Mouse (Mus musculus) megakaryocyte, adult 5-6 weeks (primary cell): ENCODE measurements around the gene Prpf18. TPM values are rescaled to one million over a fixed set of nuclear protein-coding genes. Genes with fewer than 3 reads are reported as not detected.
A peak's percentile ranks its signal among the peaks of the same experiment; 100 is the strongest.
"Not testable (repeated sequence)": the region's sequence is repeated elsewhere in the genome, so short reads cannot be mapped to it uniquely, and the experiment has no call there.

Source experiments
- ATAC-seq: 2 replicates; pipeline ENCODE4 v1.8.0; 2016; ENCODE audit warnings: mild to moderate bottlenecking, inconsistent platforms; ENCODE audit not compliant: poor library complexity, severe bottlenecking
- total RNA-seq, 2 experiments: library from RNA; stranded (forward) in 1 of 2; stranded (reverse) in 1 of 2; fragments of 153-499, 151-499 nt in 1 of 2; fragments of 221-1000, 200-1000 nt in 1 of 2; gene quantifications; 2 replicates each; pipeline versions ENCODE4 v1.2.3 to v1.2.4; 2015 to 2017

The Prpf18 gene
- total RNA-seq, 2 experiments from 2014 or later = 30.2 to 88.7 TPM

DNA sequence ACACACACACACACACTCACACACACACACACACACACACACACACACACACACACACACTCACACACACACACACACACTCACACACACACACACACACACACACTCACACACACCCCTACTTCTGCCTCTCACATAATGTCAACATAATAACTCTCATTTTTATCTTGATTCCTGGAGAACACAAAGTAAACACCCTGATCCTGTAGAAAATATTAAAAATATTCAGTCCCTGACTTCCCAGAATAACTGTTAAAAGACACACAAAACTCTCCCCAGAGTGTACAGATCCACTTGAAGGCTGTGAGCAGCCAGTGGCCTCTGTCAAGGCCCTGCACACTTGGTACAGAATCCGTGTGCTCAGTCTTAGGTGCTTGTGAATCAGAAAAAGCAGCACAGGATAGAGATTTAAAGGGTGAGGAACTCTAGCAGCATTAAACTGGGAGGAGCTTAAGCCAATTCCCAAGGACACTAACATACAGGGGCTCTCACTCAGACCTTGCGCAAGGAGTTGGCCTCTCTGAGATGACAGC is 36.8 kb downstream of the Prpf18 start:
- no peak for ATAC-seq

DNA sequence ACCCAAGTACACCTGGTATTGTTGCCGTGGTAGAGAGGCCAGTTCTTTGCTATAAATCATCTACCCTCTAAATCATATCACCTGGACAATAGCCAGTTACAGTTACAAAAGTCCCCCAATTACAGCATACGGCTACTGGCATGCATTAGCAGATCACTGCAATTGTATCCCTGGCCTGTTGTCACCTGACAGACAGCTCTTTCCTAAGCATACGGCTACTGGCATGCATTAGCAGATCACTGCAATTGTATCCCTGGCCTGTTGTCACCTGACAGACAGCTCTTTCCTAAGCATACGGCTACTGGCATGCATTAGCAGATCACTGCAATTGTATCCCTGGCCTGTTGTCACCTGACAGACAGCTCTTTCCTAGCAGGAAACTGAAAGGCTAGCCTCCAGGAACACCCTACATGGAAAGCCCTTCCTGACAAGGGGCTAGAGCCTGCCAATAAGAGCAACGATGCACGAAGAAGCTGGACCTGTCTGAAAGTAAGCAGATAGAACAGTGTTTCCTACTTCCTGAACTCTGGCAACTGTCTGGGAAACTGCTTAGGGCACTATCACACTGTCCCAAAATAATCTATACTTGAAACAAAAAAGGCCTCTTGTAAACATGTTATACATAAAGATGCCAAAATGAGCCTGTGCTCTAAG is 37.5 kb downstream of the Prpf18 start:
- ATAC-seq = not testable (repeated sequence)

DNA sequence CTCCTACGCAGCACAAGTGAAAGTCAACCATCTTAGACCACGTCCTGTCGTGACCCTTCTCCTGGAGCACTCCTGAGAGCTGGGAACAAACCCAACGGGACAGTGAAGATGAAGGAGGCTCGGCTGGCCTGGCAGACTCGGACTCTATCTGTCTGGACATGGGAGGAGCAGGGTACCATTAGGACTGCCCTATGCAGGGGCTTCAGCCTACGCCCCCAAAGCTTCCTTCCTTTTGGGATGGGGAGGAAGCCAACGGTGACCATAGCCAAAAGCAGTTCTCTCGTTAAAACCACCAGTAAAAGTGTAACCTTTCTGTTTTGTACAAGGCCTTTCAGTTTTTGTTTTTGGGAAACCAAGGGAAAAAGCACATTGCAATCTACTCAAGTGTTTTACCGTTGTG is 40.2 kb downstream of the Prpf18 start:
- ATAC-seq = no peak

DNA sequence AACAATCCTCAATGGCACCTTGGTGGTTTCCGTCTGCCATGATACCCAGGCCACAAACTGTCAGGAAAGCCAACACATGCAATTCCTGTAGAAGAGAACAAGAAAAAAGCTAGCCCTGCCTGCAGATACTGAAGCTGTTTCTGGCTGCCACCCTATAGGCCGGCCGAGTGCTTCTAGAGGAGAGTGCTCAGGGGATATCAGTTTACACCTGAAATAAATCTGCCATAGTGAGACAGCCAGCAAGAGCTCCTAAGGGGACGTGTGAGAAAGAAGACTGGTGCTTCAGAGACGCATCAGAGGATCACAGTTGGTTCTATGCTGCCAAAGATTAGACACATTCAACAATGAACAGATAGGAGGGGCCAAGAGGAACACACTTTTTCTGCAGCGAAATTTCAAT is 40.6 kb downstream of the Prpf18 start:
- no peak for ATAC-seq

DNA sequence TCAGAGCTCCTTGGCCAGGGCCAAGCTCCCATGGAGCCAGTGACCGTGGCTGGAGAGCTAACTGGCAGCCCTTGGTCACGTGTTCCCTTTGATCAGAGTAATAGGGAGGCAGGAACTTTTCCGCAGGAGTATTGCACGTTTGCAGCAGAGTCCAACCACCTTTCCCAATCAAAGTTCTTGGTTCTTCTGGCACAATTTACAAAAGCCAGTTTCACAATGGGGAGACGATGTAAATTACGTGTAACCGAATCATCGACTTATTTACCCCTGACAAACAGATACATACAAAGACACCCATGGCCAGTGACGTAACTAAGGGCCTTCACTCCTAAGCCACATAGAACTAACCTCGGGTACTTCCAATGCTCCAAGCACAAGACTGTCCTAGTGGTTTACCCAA is 42.5 kb downstream of the Prpf18 start:
- ATAC-seq = no peak

DNA sequence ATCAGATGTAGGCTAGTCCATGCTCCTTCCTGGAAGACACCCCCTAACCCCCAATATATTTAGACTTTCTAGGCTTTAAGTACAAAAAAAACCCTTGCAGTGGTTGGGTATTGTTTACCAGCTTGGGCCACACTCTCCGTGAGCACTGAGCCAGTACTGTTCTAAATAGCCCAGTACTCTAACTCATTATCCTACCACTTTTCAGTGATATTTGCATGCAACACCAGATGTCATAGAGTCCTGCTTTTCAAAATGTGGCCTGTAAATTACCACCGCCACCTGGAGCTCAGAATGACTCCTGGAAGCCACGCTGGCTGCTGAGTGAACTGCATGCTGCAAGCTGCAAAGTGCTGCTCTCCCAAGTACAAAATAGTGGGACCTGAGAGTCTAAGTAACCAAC is 43.7 kb downstream of the Prpf18 start:
- ATAC-seq = no peak

DNA sequence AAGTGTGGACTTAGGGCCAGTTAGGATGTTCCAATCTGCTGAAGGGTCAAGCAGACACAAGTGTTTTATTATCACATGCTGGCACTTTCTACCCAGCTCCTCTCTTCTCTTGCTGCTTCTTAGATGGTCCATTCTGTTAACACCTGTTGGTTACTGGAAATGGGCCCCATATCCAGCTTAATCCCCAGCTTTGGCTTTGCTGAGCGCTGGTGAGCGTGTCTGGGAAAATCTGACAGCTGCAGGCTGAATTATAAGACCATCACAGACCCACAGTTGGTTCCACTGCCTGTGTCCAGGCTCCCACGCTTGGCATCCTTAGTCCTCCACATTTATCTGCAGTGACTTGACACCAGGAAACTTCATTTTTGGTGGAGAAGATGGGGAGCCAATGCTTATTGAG is 45.4 kb downstream of the Prpf18 start:
- ATAC-seq = no peak

DNA sequence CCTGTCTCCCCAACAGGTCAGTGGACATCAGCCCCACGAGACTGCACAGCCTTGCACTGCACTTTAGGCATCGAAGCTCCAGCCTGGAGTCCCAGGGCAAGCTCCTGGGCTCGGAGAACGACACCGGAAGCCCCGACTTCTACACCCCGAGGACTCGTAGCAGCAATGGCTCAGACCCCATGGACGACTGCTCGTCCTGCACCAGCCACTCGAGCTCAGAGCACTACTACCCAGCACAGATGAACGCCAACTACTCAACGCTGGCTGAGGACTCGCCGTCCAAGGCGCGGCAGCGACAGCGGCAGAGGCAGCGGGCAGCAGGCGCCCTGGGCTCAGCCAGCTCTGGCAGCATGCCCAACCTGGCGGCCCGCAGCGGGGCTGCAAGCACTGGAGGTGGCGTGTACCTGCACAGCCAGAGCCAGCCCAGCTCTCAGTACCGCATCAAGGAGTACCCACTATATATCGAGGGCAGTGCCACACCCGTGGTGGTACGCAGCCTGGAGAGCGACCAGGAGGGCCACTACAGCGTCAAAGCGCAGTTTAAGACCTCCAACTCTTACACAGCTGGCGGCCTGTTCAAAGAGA is 48.5 kb downstream of the Prpf18 start:
- ATAC-seq = no peak

DNA sequence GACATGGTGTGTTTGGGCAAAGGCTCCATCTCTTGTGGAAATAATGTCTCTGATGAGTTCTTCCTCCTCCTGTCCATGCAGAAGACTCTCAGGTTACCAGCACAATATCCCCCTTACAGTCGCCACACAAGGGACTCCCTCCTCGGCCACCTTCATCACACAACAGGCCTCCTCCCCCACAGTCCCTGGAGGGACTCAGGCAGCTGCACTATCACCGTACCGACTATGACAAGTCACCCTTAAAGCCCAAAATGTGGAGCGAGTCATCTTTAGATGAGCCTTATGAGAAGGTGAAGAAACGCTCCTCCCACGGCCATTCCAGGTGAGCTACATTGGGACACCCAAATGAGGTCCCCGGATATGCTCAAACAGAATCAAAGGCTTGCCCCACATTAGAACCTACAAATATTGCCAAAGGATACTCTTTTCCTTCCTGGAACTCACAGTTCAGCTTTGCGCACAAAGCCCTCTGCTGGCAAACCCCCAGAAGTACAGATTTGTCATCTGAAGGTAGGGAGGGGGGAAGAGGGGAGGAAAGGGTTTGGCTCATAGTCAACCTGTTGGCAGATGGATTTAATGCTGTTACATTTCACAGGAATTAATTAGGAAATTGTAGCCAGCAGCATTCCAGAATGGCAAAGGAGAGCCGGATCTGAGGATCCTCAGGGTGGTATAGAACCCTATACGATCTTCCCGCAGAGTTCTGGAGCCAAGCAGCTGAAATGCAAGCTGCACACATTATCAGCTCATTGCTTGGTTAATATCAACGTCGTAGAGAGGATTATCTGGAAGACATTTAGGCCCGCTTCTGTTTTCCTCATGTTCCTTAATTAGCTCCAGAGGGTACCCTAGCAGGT is 50.7 kb downstream of the Prpf18 start:
- ATAC-seq = peak; percentile 88

DNA sequence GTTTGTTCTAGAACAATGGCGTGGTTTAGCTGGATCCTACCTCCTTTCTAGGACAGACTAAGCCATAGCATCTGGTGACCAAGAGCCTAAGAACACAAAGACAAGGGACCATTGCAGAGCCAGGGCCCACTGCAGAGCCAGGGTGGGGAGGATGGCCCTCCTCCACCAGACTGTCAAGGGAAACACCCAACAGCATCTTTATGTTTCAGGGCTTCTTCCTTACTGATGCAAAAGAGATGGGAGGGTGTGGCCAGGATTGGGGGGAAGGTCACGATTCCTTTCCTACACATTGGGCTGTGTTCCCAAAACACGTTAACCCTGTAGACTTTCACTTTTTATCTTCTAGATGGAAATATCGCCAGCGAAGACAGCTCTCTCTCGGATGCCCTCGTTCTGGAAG is 54.9 kb downstream of the Prpf18 start:
- no peak for ATAC-seq

DNA sequence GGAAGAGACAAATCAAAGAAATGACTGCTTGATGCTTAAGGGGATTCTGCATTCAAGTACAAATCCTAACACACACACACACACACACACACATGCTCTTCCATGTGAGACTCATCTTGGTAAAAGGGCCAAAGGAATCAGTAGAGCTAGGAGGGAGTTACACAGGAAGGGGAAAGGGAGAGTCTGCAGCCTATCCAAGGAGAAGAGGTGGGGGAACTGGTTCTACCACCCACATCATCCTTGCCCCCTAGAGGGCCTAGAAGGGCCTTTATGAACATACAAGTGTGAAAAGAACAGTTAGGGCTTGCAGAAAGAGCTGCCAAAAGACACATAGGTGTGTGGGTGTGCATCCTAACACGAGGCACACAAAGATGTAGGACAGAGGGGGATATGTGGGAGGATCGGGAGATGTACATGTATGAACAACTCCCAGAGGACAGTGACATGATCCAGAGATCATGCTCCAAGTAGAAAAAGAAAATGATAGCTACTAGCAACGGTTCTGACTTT is 58.0 kb downstream of the Prpf18 start:
- ATAC-seq = no peak

DNA sequence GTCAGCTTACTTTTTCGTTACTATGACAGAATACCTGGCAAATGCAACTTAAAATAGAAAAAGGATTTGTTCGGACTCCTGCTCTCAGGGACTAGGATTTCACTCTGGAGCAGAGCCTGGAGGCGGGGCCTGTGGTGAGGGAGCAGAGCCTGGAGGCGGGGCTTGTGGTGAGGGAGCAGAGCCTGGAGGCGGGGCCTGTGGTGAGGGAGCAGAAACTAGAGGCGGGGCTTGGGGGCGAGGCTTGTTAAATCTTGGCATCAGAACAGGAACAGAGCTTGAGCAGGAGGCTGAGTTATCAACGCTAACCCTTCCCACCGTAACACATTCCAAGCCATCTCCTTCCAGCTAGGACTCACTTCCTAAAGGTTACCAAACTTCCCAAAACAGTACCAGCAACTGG is 58.5 kb downstream of the Prpf18 start:
- peak; percentile 89 for ATAC-seq

DNA sequence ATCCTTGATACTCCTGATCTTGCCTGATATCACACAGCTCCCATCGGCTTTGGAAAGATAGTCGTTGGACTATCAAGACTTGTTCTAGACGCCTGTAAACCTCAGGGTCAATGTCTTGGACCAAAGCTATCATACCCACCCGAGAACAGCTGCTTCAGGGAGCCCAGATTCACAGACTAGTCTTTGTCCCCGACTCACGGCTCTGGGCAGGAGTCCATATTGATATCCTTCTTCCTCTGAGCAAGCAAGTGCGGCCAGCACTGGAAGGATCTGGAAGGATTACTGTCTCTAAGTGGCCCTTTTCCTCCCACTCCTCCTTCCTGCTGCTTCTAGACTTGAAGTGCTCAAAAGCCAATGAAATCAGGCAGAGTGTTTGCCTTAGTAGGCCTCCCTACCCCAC is 59.2 kb downstream of the Prpf18 start:
- no peak for ATAC-seq

DNA sequence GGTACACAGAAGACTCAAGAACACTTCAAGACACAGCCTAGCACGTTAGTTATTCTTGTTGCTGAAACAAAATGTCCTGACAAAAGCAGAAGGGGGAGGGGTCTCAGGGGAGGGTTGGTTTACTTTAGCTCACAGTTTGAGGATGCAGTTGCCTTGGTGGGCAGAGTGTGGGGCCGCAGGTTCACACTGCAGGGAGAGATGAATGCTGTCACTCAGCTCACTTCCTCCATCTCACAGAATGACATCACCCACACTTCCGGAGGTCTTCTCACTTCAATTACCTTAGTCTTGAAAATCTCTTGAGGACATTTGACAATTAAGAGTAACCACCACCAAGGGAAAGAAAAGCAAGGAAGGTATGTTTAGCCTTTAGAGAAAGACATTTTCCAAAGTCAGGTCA is 60.3 kb downstream of the Prpf18 start:
- ATAC-seq = no peak

DNA sequence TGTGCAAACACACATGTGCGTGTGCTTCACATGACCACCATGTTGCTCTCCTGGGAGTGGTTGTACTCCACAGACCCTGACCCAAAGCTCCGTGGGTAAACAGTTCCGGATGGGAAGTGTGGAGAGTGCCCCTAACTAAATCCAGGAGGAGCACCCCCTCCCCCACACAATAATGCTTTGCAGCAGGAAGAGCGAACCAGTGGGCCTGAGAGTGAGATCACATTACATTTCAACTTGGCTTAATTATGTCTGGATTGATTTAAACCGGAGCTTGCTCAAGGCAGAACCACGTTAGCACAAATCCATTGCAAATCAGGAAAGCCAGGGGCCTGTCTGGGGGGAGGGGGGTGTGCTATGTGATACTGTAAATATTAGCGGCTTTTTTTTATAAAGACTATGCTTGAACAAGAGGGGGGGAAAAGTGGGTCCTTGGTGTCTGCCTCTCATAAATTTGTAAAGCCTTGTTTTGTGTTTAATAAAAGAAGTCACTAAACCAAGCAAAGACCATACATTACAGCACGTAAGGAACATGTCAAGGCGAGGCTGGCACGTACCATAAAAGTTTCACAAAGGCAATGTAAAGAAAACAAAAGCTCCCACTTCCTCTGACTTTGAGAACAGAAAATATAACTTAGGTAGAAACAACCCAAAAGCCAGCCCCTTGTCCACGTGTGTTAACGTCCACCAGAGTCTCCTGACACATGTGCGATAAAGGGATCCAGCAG is 64.1 kb downstream of the Prpf18 start:
- ATAC-seq = no peak

DNA sequence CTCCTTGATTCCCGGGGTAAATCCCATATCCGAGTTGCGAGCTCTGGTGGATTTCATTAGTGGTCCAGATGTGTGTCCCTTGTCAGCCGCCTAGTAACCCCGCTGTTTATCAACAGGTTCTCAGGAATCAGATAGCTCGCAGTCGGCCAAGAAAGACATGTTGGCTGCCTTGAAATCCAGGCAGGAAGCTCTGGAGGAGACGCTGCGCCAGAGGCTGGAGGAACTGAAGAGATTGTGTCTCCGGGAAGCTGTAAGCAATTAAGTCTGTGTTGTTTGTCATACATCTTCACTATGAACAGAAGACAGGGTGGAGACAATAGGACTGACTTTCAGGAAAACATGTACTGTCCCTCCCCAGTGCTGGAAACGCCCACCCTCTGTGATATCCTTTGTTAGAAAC is 65.7 kb downstream of the Prpf18 start:
- no peak for ATAC-seq

DNA sequence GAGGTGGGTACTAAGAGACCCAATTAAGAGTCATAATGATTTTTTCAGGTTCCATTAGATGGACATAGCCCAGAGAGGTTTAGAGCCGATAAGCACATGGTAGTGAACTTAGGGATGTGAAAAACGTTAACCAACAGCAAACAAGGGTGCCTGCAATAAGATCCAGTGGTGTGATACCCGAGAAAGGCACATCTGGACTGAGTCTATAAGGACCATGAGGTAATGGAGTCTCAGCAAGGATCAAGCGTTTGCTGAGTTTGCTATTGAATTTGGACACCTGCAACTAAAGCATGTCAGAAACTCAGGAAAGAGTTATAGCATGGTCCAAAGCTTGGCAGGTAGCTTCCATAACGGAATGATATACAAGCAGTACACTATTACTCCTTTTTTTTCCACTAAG is 67.7 kb downstream of the Prpf18 start:
- ATAC-seq = no peak

DNA sequence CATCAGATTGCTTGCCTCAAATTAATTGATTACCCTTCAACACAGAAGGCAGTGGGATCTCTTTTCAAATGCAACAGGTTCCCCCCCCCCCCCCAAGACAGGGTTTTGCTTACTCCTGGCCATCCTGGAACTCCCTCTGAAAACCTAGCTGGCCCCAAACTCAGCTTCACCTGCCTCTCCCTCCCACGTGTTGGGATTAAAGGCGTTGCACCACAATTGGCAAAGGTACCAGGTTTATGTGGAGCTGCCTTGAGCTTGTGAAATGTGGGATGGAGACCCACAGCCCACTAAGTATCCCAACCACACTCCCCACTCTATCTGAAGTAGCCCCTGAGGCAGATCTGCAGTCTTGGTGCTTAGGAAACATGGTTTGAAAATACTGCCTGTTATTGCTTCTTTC is 69.0 kb downstream of the Prpf18 start:
- ATAC-seq = no peak

DNA sequence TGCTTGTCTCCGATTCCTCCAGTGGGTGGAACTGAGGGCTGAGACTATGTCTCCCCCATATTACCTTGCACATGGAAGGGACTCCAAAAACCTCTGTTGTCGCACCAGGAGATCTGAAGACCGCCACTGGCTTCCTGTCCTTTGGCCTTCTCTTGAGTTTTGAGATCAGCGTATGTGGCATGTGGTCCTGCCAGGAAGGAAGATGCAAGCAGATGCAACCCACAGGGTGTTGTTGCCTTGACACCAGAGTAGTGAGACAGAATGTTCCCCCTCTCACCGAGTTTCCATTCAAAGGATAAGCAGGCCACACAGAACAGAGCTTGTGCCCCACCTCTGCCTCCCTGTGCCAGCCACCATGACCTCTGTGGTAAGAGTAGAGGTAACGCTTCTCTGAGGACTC is 71.2 kb downstream of the Prpf18 start:
- peak; percentile 79 for ATAC-seq

DNA sequence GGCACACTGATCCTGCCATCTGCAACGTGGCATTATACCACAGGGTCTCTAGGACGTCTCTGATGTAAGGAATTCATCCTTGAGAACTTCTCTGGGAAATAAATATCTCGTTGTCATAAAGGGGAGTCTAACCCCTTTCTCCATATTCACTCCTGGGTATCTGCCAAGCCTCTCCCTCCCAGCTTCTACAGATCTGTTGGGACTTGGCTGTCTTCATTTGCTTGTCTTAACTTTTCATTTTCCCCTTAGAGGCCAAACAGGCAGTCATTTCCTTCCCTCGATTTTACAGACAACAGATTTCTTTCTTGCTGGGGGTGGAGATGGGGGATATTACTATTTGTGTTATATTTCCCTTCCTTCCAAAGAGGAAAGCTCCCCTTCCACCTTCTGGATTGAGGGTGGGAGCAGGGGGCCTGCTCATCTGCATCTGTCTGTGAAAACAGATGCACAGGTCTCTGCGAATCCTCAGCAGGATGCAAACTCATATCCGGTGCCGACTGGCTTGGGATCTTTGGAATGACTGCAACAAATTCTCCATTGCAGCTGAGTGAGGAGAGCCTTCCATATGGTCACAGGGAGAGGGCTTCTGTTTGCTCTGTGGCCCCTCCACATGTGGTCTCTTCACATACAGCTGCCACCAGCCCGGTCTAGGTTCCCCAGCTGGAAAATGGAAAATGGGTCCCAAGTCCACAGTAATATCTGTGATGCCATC is 72.4 kb downstream of the Prpf18 start:
- no peak for ATAC-seq
